24 mouse cellular contexts compared by ENCODE assay signal in genomic region chr5:150120676-150121075, GRCm38 (mm10). TPM values are rescaled to one million over a fixed set of nuclear protein-coding genes. Genes with fewer than 3 reads are reported as not detected.
DNase-seq lines count a peak whose midpoint lies in the region; TF ChIP-seq lines count a peak whose summit lies in the region.
"Had no signal": no experiment of that assay in that cellular context is flagged by ENCODE, and none has a peak within 500 bp of the region (broad histone marks: within the 10 kb centered on the region; RNA-seq: fewer than 3 reads in every experiment).

No protein-coding gene starts in this region.

- H3K4me3 ChIP-seq in layer of hippocampus, adult 2 months: no peak overlapping the region
- H3K4me3 ChIP-seq: embryonic facial prominence, embryonic 10.5 days; embryonic facial prominence, embryonic 13.5 days; erythroblast, embryonic 14.5 days; forebrain, embryonic 12.5 days; forebrain, embryonic 15.5 days; heart, embryonic 12.5 days; heart, embryonic 15.5 days had no signal

- H3K27ac ChIP-seq in layer of hippocampus, adult 2 months: peak overlapping the region; percentile 53; the same call in 1 of the 2 replicates
- H3K27ac ChIP-seq: embryonic facial prominence, embryonic 10.5 days; embryonic facial prominence, embryonic 13.5 days; forebrain, embryonic 12.5 days; forebrain, embryonic 15.5 days; heart, embryonic 15.5 days; hindbrain, embryonic 14.5 days; hindbrain, postnatal 0 days had no signal

- TF ChIP-seq CTCF in layer of hippocampus, adult 2 months (conservative IDR thresholded peaks at IDR 0.05): no peak

- DNase-seq in cerebellum, adult 11 months: peak; percentile 6
- no peak for DNase-seq in cerebellum, postnatal 4 days (ENCODE audit: low spot score in 2 of 2)
- DNase-seq in cerebellum, postnatal 10 days: peak; percentile 63 to 64
- no peak for DNase-seq in cerebellum, adult 8-10 months
- DNase-seq in layer of hippocampus, adult 2 months (ENCODE audit: low spot score in 2 of 2): no peak
- no peak for DNase-seq in layer of hippocampus, adult 11-12 months (ENCODE audit: low spot score)
- DNase-seq in ovary, postnatal 14 days (ENCODE audit: low spot score): no peak
- DNase-seq: adrenal gland, adult 8-10 months; adrenal gland, postnatal 25 days; embryo, embryonic 11 days; gastrocnemius, postnatal 25 days; heart, adult 18-20 months; heart, postnatal 10 days; heart, postnatal 4 days; kidney, adult 18-20 months had no signal

RNA-seq across cellular contexts. Expression of gene Fry, which starts 2.2 kb away (rescaled TPM):
- 100 to 1,000 TPM; 215 to 246 TPM for total RNA-seq in layer of hippocampus, adult 2 months (2021)

Comparison
In these comparisons a context has a peak if more than half of its experiments do, and no peak if none do; other contexts are left out.
1. DNase-seq: peak in cerebellum, adult 11 months (single experiment) and cerebellum, postnatal 10 days (2 of 2); none in cerebellum, postnatal 4 days (0 of 2), cerebellum, adult 8-10 months (single experiment), layer of hippocampus, adult 2 months (0 of 2), layer of hippocampus, adult 11-12 months (single experiment) and ovary, postnatal 14 days (single experiment).